Comparison of ENCODE assay signal across 20 mouse cellular contexts in genomic region chr17:29253684-29254083, GRCm38 (mm10). TPM values are rescaled to one million over a fixed set of nuclear protein-coding genes. Genes with fewer than 3 reads are reported as not detected.
DNase-seq lines count a peak whose midpoint lies in the region; ATAC-seq and TF ChIP-seq lines count a peak whose summit lies in the region.
"Had no signal": no experiment of that assay in that cellular context is flagged by ENCODE, and none has a peak within 500 bp of the region (broad histone marks: within the 10 kb centered on the region; RNA-seq: fewer than 3 reads in every experiment).

No protein-coding gene starts in this region.

- 66% methylated on average over 9 of the region's 9 CpGs for WGBS in lung, embryonic 15.5 days
- WGBS in lung, postnatal 0 days = 60% methylated on average over 9 of the region's 9 CpGs
- WGBS in heart, embryonic 13.5 days = 41% methylated on average over 9 of the region's 9 CpGs

- H3K27me3 ChIP-seq in lung, embryonic 15.5 days = no peaks in the 10 kb centered on the region
- H3K27me3 ChIP-seq in lung, postnatal 0 days (replicated peaks; ENCODE audit: insufficient read depth, low read length) = no peaks in the 10 kb centered on the region
- H3K27me3 ChIP-seq in heart, embryonic 13.5 days (replicated peaks) = no peaks in the 10 kb centered on the region
- H3K27me3 ChIP-seq: forebrain, embryonic 12.5 days; kidney, embryonic 15.5 days; liver, embryonic 15.5 days; midbrain, embryonic 12.5 days; neural tube, embryonic 13.5 days; stomach, embryonic 15.5 days had no signal

- no peak for TF ChIP-seq EP300 in lung, postnatal 0 days (IDR thresholded peaks at IDR 0.05)

- H3K4me2 ChIP-seq in lung, embryonic 15.5 days = no peak overlapping the region
- no peak overlapping the region for H3K4me2 ChIP-seq in lung, postnatal 0 days (replicated peaks; ENCODE audit: low read depth, low read length)
- peak overlapping the region; percentile 33 for H3K4me2 ChIP-seq in heart, embryonic 13.5 days
- H3K4me2 ChIP-seq: forebrain, embryonic 12.5 days; kidney, embryonic 15.5 days; liver, embryonic 15.5 days; midbrain, embryonic 12.5 days; neural tube, embryonic 13.5 days; stomach, embryonic 15.5 days had no signal

- TF ChIP-seq CTCF in gastrocnemius, adult 2 months (IDR thresholded peaks at IDR 0.05) = no peak
- TF ChIP-seq CTCF in lung, postnatal 0 days (IDR thresholded peaks at IDR 0.05) = no peak

- ATAC-seq in lung, embryonic 15.5 days (ENCODE audit: borderline replicate concordance, extremely low read depth, low FRiP score, low TSS enrichment) = no peak
- no peak for ATAC-seq in lung, postnatal 0 days
- no peak for ATAC-seq in heart, embryonic 13.5 days (ENCODE audit: extremely low read depth, insufficient number of reproducible peaks, low FRiP score, low TSS enrichment)
- ATAC-seq: inflammation-experienced regulatory T-cells, adult 6 months had no signal

- peak overlapping the region; percentile 13; the same call in 1 of the 2 replicates for H3K9ac ChIP-seq in lung, embryonic 15.5 days
- no peak overlapping the region for H3K9ac ChIP-seq in lung, postnatal 0 days (replicated peaks; ENCODE audit: low read depth)
- H3K9ac ChIP-seq in heart, embryonic 13.5 days = peak overlapping the region; percentile 51
- H3K9ac ChIP-seq: forebrain, embryonic 12.5 days; kidney, embryonic 15.5 days; liver, embryonic 15.5 days; midbrain, embryonic 12.5 days; neural tube, embryonic 13.5 days; stomach, embryonic 15.5 days had no signal

- H3K36me3 ChIP-seq in lung, embryonic 15.5 days = peaks cover 53% of the 10 kb centered on the region
- no peaks in the 10 kb centered on the region for H3K36me3 ChIP-seq in lung, postnatal 0 days (ENCODE audit: insufficient read depth, low read length)
- peaks cover 60% of the 10 kb centered on the region for H3K36me3 ChIP-seq in heart, embryonic 13.5 days

- peaks cover 72% of the 10 kb centered on the region for H3K4me1 ChIP-seq in lung, embryonic 15.5 days
- peaks cover 13% of the 10 kb centered on the region for H3K4me1 ChIP-seq in lung, postnatal 0 days (ENCODE audit: insufficient read depth, low read depth, low read length)
- peaks cover 99% of the 10 kb centered on the region for H3K4me1 ChIP-seq in heart, embryonic 13.5 days

- intact Hi-C loops in gastrocnemius, adult 2 months (cut with DNase I) = no loop called here

- H3K4me3 ChIP-seq in gastrocnemius, adult 2 months = no peak overlapping the region
- no peak overlapping the region for H3K4me3 ChIP-seq in lung, embryonic 15.5 days
- no peak overlapping the region for H3K4me3 ChIP-seq in lung, postnatal 0 days (ENCODE audit: low read depth, low read length)
- no peak overlapping the region for H3K4me3 ChIP-seq in heart, embryonic 13.5 days
- H3K4me3 ChIP-seq: forebrain, embryonic 12.5 days; kidney, embryonic 15.5 days; liver, embryonic 15.5 days; midbrain, embryonic 12.5 days; neural tube, embryonic 13.5 days; stomach, embryonic 15.5 days had no signal

- no peaks in the 10 kb centered on the region for H3K9me3 ChIP-seq in lung, embryonic 15.5 days
- no peaks in the 10 kb centered on the region for H3K9me3 ChIP-seq in lung, postnatal 0 days (ENCODE audit: low read length)
- H3K9me3 ChIP-seq in heart, embryonic 13.5 days = no peaks in the 10 kb centered on the region
- H3K9me3 ChIP-seq: forebrain, embryonic 12.5 days; kidney, embryonic 15.5 days; liver, embryonic 15.5 days; midbrain, embryonic 12.5 days; neural tube, embryonic 13.5 days; stomach, embryonic 15.5 days had no signal

- DNase-seq in gastrocnemius, adult 2 months = no peak
- DNase-seq in gastrocnemius, postnatal 4 days (ENCODE audit: low spot score in 2 of 2) = no peak
- no peak for DNase-seq in lung, postnatal 0 days (ENCODE audit: low spot score)
- no peak for DNase-seq in cerebellum, adult 9-10 months
- DNase-seq in right cerebral cortex, adult 2 months (ENCODE audit: low spot score in 2 of 2) = no peak
- DNase-seq: adrenal gland, postnatal 14 days; cerebellum, adult 9-11 months; gastrocnemius, postnatal 25 days; left cerebral cortex, postnatal 4 days; lung, postnatal 4 days; right cerebral cortex, postnatal 14 days had no signal

- peak overlapping the region; percentile 60 for H3K27ac ChIP-seq in gastrocnemius, adult 2 months
- 0 out of 2 replicates have a peak overlapping the region, but pooled peaks have one; percentile 24 for H3K27ac ChIP-seq in lung, embryonic 15.5 days
- H3K27ac ChIP-seq in lung, postnatal 0 days (ENCODE audit: low read length) = no peak overlapping the region
- H3K27ac ChIP-seq in heart, embryonic 13.5 days (replicated peaks) = peak overlapping the region; percentile 95
- H3K27ac ChIP-seq: forebrain, embryonic 12.5 days; kidney, embryonic 15.5 days; midbrain, embryonic 12.5 days; neural tube, embryonic 13.5 days; stomach, embryonic 15.5 days had no signal

RNA-seq across cellular contexts. Expression of gene Ppil1, which starts 10.3 kb away (rescaled TPM):
- total RNA-seq in gastrocnemius, adult 2 months (2021) = 1 to 10 TPM; 5.1 to 7.3 TPM
- 10 to 100 TPM; 22.1 to 22.8 TPM for total RNA-seq in gastrocnemius, postnatal 4 days (2021)
- polyA plus RNA-seq in lung, embryonic 15.5 days (2015; fragmentation: Nextera tagmentation; extraction: Ambion mirVana) = 169 and 174 TPM in 2 replicates
- polyA plus RNA-seq in lung, postnatal 0 days (2015; fragmentation: Nextera tagmentation; extraction: Ambion mirVana) = 39.7 and 44.5 TPM in 2 replicates
- polyA plus RNA-seq in heart, embryonic 13.5 days (2015; fragmentation: Nextera tagmentation; extraction: Ambion mirVana) = 106 and 128 TPM in 2 replicates

RNA-seq across cellular contexts. Expression of gene BC004004, which starts 14.9 kb away (rescaled TPM):
- 100 to 1,000 TPM; 110 to 121 TPM for total RNA-seq in gastrocnemius, adult 2 months (2021)
- 100 to 1,000 TPM in 1 of 2 experiments, 10 to 100 TPM in 1; 98.5 to 101 TPM for total RNA-seq in gastrocnemius, postnatal 4 days (2021)
- polyA plus RNA-seq in lung, embryonic 15.5 days (2015; fragmentation: Nextera tagmentation; extraction: Ambion mirVana) = 79.2 and 83.2 TPM in 2 replicates
- polyA plus RNA-seq in lung, postnatal 0 days (2015; fragmentation: Nextera tagmentation; extraction: Ambion mirVana) = 105 and 109 TPM in 2 replicates
- polyA plus RNA-seq in heart, embryonic 13.5 days (2015; fragmentation: Nextera tagmentation; extraction: Ambion mirVana) = 85.0 and 91.9 TPM in 2 replicates

RNA-seq across cellular contexts. Expression of gene Cpne5, which starts 15.7 kb away (rescaled TPM):
- total RNA-seq in gastrocnemius, adult 2 months (2021) = not detected
- 1 to 10 TPM in 1 of 2 experiments, under 1 TPM in 1; 0.69 to 1.1 TPM for total RNA-seq in gastrocnemius, postnatal 4 days (2021)
- polyA plus RNA-seq in lung, embryonic 15.5 days (2015; fragmentation: Nextera tagmentation; extraction: Ambion mirVana) = 3.9 and 5.1 TPM in 2 replicates
- 0.57 and 0.63 TPM in 2 replicates for polyA plus RNA-seq in lung, postnatal 0 days (2015; fragmentation: Nextera tagmentation; extraction: Ambion mirVana)
- polyA plus RNA-seq in heart, embryonic 13.5 days (2015; fragmentation: Nextera tagmentation; extraction: Ambion mirVana) = 17.4 and 21.0 TPM in 2 replicates
